Mouse (Mus musculus) embryonic facial prominence, embryonic 10.5 days (tissue): Measurements from ENCODE around the gene Myh8. TPM values are rescaled to one million over a fixed set of nuclear protein-coding genes. Genes with fewer than 3 reads are reported as not detected.

Experiments used
- DNase-seq: peaks from one replicate; pipeline ENCODE4 v3.0.0-alpha.2; 2017; ENCODE audit warnings: low spot score
- H3K27ac ChIP-seq: fragments of 300-500 bp; sonication (generic); replicated peaks from 2 replicates; pipeline ENCODE4 v1.5.1; 2016; ENCODE audit warnings: mild to moderate bottlenecking
- H3K27me3 ChIP-seq: fragments of 300-500 bp; sonication (generic); replicated peaks from 2 replicates; pipeline ENCODE4 v1.6.1; 2016; ENCODE audit warnings: low read depth, mild to moderate bottlenecking; ENCODE audit not compliant: poor library complexity, severe bottlenecking
- H3K36me3 ChIP-seq: fragments of 300-500 bp; sonication (generic); replicated peaks from 2 replicates; pipeline ENCODE4 v1.6.1; 2016; ENCODE audit warnings: mild to moderate bottlenecking, moderate library complexity
- H3K4me1 ChIP-seq: fragments of 300-500 bp; sonication (generic); 2 replicates; pipeline ENCODE4 v1.6.1; 2016
- H3K4me3 ChIP-seq: fragments of 300-500 bp; sonication (generic); 2 replicates; pipeline ENCODE4 v1.5.1; 2016; ENCODE audit warnings: mild to moderate bottlenecking, moderate library complexity
- H3K9me3 ChIP-seq: fragments of 300-500 bp; sonication (generic); 2 replicates; pipeline ENCODE4 v1.6.1; 2016; ENCODE audit warnings: mild to moderate bottlenecking
- WGBS: fragments of 180-500 bp; shearing (Covaris S2); methylation state at CpG from one replicate; pipeline ENCODE4 v1.1.7; 2016; 5-methylcytosine and 5-hydroxymethylcytosine counted together
- polyA plus RNA-seq: library from polyadenylated mRNA; unstranded; fragments of >200 nt; fragmentation: Nextera tagmentation; extraction: Ambion mirVana; gene quantifications from 2 replicates; pipeline ENCODE4 v1.2.1, GENCODE M21; 2016

Gene Myh8
- polyA plus RNA-seq = 0.05 and 0.09 TPM in 2 replicates

DNA sequence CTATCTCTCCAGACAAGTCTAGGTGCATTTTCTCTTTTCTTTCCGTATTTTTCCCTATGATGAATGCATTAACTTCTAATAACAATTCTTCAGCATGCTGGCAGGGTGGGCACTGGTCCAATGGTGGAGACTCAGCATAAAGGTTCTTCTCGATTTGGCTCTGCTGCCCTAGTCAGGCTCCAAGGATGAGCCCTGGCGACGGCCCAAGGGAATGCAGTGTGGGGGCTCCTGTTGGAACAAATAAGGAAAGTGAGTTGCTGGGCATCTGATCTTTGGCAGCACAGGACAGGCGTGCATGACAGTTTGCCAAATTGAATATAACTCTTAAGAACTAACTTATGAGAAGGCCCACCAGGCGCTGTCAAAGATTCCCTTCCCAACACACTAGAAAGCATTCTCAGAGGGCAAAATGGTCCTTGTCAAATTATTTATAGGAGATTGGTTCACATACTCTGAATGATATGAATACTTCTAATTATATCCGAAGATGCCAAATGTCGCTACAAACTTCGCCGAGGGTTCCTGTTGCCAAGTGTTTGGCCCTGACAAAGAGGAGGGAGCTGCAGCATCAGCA is at the start of gene Myh8:
TSS of gene Myh8 (plus strand) at position 524 of the 574 bp plus-strand sequence.
- Histone ChIP-seq H3K4me1 (no peaks in the 10 kb centered on the region), H3K9me3 (no peaks in the 10 kb centered on the region), H3K4me3 (no peak within 1 kb of the TSS), H3K27me3 (no peaks in the 10 kb centered on the region), H3K36me3 (no peaks in the 10 kb centered on the region), H3K27ac (no peak within 1 kb of the TSS)
- WGBS = 87% methylated on average over 10 of the region's 10 CpGs
- no peak for DNase-seq

DNA sequence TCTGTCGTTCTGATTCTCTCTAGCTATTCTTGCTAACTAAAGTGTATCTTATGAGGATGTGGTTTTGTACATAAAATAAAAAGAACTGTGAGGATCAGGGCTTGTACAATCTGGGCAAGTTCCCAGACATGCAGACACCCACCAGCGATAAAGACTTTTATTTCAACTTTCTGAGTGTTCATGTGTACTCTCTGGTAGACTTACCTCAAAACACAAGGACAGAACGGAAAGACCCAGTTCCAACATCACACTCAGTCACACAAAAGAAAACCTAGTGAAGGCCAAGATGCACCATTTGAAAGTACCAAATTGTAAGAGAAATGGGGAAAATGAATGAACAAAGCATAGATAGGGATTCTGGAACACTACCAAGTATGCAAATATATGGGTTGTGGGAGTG is 48.2 kb upstream of the Myh8 start:
- no peaks in the 10 kb centered on the region for H3K27me3 ChIP-seq
- H3K4me1 ChIP-seq = no peaks in the 10 kb centered on the region
- 85% methylated on average over 3 of the region's 3 CpGs for WGBS
- no peak overlapping the region for H3K27ac ChIP-seq
- H3K36me3 ChIP-seq = no peaks in the 10 kb centered on the region
- H3K4me3 ChIP-seq = no peak overlapping the region
- no peak for DNase-seq
- H3K9me3 ChIP-seq = no peaks in the 10 kb centered on the region

DNA sequence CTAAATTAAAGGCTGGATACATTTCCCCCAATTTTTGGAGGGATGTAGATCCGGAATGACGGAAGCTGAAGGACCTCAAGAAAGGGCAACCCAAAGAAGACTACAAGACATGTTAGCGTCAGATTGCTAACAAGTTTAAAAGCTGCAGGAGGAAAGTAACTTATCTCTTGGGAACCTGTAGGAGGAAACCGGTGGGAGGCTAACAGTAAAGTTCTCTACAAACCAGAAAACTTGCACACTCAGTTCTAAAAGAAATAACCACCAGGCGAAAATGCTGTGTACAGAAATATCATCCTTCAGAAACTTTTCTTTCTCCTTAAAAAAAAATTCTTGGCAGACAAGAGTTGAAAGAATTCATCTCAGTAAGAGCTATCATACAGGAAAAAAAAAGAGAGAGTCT is 47.8 kb upstream of the Myh8 start:
- DNase-seq = no peak
- 90% methylated on average over 5 of the region's 5 CpGs for WGBS
- Histone ChIP-seq H3K36me3 (no peaks in the 10 kb centered on the region), H3K9me3 (no peaks in the 10 kb centered on the region), H3K4me3 (no peak overlapping the region), H3K4me1 (no peaks in the 10 kb centered on the region), H3K27ac (no peak overlapping the region), H3K27me3 (no peaks in the 10 kb centered on the region)

DNA sequence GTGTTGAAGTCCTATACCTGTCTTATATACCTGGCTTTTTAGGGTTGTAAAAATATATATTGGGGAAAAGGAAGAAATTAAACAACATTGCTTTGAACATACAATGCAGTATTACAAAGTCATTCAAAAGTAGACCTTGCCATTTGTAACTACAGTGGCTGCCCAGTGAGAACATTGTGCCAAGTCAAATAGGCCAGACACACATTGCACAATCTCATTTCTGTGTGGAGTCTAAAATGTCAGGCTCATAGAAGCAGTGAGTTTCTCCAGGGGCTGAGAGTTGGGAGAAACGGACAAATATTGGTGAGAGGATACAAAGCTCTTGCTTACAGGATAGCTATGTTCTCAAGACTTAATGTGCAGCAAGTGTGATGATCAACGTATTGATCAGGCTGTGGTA is 47.0 kb upstream of the Myh8 start:
- Histone ChIP-seq H3K4me1 (no peaks in the 10 kb centered on the region), H3K27me3 (no peaks in the 10 kb centered on the region), H3K27ac (no peak overlapping the region), H3K4me3 (no peak overlapping the region), H3K9me3 (no peaks in the 10 kb centered on the region), H3K36me3 (no peaks in the 10 kb centered on the region)
- no peak for DNase-seq
- WGBS = 82% methylated on average over 2 of the region's 2 CpGs

DNA sequence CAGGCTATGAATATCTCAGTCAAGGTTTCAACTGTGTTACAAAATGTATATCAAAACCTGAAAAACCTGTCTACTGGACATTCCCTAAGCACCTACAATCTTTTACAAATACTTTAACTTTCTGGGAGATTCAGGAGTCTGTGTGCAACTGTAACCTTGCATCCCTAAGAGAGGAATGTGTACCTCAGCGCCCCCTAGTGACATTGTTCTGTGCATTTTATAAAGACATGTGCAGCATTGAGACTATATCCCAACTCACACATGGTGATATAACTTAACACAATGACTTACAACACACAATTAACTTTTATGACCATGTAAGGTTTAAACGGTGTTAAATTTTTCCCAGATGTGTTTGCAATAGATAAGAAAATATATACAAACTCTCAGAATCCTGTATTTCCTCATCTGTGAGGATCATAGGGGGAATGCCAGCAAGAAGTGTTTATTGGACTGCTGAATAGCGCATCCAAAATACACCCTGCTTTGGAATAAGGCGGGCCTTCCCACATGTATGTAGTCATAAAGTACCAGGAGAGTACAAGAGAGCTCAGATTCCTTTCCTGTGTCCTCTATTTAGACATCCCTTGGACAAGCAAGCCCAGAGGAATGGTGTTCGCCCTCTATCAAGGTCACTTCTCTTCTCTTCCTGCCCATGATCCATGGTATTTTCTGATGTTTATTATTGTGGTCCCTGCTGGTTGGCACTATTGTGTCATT is 41.1 kb upstream of the Myh8 start:
- no peak overlapping the region for H3K27ac ChIP-seq
- H3K4me3 ChIP-seq = no peak overlapping the region
- 60% methylated on average over 5 of the region's 5 CpGs for WGBS
- peak; percentile 34 for DNase-seq
- H3K27me3 ChIP-seq = no peaks in the 10 kb centered on the region
- H3K9me3 ChIP-seq = no peaks in the 10 kb centered on the region
- H3K36me3 ChIP-seq = no peaks in the 10 kb centered on the region
- no peaks in the 10 kb centered on the region for H3K4me1 ChIP-seq

DNA sequence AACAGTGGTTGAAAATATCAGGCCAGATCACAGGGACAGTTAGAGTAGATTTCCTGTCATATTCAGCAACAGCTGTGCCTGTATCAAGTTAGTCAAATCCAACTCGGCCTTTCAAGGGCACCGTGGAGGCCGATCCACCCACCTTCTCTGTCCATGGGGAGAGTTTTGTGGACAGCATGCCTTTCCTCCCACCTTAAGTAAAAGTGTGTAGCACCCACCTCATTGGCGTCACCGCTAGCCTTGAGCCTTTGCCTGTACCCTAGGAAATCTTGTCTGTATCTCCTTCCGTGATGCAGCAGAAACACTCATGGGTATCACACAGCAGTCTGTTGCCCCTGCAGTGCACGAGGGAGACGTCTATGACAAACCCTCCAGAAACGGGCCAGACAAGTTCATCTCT is 40.1 kb upstream of the Myh8 start:
- DNase-seq = no peak
- Histone ChIP-seq H3K4me3 (no peak overlapping the region), H3K36me3 (no peaks in the 10 kb centered on the region), H3K4me1 (no peaks in the 10 kb centered on the region), H3K27me3 (no peaks in the 10 kb centered on the region), H3K27ac (no peak overlapping the region), H3K9me3 (no peaks in the 10 kb centered on the region)
- 90% methylated on average over 9 of the region's 9 CpGs for whole genome bisulfite sequencing

DNA sequence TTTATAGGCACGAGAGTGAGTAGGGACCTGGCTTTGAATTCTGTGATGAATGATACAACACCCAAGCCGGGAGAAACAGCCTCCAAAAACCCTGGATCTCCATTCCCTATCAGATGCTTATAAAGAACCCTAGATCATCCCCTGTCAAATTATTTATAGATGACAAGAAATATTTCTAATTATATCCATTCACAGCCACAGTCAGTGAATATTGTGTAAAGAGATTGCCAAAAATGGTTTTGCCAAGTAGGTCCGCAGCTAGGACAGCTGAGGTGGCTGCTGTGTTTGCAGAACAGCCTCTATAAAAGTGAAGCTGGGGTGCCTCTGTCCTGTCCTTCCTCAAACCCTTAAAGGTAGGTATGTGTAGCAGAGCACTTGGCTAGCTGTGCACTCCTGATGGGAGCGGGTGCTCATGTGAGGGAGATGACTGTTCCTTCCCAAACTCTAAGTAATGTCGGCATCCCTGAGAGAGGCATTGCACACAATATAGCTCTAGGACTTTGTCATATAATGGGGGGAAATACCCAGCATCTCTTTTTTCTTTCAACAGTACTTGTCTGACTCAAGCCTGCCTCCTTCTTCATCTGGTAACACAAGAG is 39.3 kb upstream of the Myh8 start, which contains the start of gene Myh4:
TSS of gene Myh4 (plus strand) at position 549 of the 599 bp plus-strand sequence.
- H3K4me1 ChIP-seq = no peaks in the 10 kb centered on the region
- no peaks in the 10 kb centered on the region for H3K27me3 ChIP-seq
- no peak for DNase-seq
- no peak within 1 kb of the TSS for H3K27ac ChIP-seq
- 88% methylated on average over 5 of the region's 5 CpGs for WGBS
- H3K4me3 ChIP-seq = no peak within 1 kb of the TSS
- no peaks in the 10 kb centered on the region for H3K36me3 ChIP-seq
- H3K9me3 ChIP-seq = no peaks in the 10 kb centered on the region

DNA sequence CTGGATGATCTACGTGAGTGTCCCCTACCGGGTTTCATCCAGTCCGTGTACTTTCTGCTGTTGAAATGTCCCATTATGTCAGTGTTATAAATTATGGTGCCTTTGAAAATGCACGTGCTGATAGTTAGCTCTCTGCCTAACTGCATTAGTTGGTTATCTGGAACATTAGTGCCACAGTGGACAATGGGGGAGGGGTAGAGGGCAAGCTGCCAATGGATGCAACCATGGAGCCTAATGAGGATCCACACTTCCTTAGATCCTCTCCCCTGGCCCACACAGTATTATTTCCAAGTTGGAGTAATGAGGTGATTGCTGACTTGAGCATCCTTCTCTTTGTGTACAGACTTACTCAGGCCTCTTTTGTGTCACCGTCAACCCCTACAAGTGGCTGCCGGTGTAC is 35.9 kb upstream of the Myh8 start:
- WGBS = 93% methylated on average over 6 of the region's 6 CpGs
- no peaks in the 10 kb centered on the region for H3K9me3 ChIP-seq
- no peak for DNase-seq
- H3K27me3 ChIP-seq = no peaks in the 10 kb centered on the region
- no peaks in the 10 kb centered on the region for H3K36me3 ChIP-seq
- H3K4me1 ChIP-seq = no peaks in the 10 kb centered on the region
- no peak overlapping the region for H3K27ac ChIP-seq
- no peak overlapping the region for H3K4me3 ChIP-seq

DNA sequence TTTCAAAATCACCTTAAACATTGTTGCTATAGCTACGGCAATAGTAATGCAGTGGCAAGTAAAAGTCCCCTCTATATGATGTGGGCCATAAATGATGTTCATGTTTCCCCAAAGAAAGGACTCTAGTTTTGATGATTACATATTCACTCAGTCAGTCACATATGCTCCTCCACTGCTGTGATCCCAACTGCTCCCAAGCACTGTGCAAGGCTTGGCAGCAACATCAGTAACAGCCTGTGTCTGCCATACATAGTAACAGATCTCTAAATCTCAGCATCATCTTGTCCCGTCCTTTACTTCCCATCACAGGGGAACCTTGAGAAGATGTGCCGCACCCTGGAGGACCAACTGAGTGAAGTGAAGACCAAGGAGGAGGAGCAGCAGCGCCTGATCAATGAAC is 23.2 kb upstream of the Myh8 start:
- no peaks in the 10 kb centered on the region for H3K9me3 ChIP-seq
- 88% methylated on average over 4 of the region's 4 CpGs for WGBS
- no peaks in the 10 kb centered on the region for H3K36me3 ChIP-seq
- H3K4me3 ChIP-seq = no peak overlapping the region
- H3K4me1 ChIP-seq = no peaks in the 10 kb centered on the region
- H3K27ac ChIP-seq = no peak overlapping the region
- H3K27me3 ChIP-seq = no peaks in the 10 kb centered on the region
- DNase-seq = no peak

DNA sequence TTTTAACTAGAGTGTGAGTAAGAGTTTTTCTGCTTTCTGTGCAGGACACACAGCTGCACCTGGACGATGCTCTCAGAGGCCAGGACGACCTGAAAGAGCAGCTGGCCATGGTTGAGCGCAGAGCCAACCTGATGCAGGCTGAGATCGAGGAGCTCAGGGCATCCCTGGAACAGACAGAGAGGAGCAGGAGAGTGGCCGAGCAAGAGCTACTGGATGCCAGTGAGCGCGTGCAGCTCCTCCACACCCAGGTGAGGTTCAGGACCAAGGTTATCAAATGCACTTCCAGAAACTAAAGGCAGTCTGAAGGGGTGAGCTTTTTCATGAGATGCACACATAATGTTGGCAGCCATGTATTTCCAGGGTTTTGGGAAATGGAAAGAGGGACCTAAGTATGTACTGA is 19.9 kb upstream of the Myh8 start:
- WGBS = 82% methylated on average over 7 of the region's 7 CpGs
- Histone ChIP-seq H3K4me1 (no peaks in the 10 kb centered on the region), H3K9me3 (no peaks in the 10 kb centered on the region), H3K27ac (no peak overlapping the region), H3K27me3 (no peaks in the 10 kb centered on the region), H3K36me3 (no peaks in the 10 kb centered on the region), H3K4me3 (no peak overlapping the region)
- no peak for DNase-seq

DNA sequence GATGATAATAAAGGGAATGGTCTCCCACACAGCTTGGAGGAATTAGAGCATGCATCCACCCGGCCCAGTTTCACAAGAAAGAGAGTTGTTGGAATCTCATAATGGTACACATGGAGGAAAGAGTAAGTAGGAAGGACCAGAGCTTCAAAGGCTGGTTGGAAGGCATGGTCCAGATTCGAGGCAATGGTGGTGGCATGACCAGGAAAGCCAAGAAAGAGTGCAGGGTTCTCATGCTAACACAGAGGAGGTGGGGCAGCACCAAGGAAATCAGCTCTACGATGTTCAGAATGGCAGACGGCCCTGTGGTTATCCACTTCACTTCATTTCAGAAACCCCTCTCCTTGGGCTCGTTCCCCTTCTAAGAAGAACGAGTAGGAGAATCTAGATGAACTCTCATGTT is 16.0 kb upstream of the Myh8 start:
- Histone ChIP-seq H3K4me1 (0 out of 2 replicates have a peak, but pooled peaks cover 1% of the 10 kb centered on the region), H3K27ac (no peak overlapping the region), H3K27me3 (no peaks in the 10 kb centered on the region), H3K9me3 (no peaks in the 10 kb centered on the region), H3K36me3 (no peaks in the 10 kb centered on the region), H3K4me3 (no peak overlapping the region)
- DNase-seq = no peak
- WGBS = 87% methylated on average over 6 of the region's 6 CpGs

DNA sequence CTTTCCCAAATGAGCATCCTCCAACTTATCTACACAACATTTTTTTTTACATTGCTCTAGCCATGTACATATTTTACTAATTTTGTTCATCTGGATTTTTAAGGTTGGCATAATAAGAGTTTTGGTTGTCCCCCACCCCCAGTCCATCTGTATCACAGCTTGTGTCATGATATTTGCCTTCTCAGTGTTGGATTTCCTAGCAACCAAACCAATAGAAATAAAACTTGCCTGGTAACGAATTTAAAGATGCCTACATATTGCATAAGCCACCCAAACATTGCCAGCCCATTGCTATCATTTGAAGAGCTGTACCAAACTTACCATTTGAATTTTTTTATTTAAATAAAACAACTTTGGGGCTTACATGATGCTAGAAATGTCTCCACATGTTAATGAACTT is 16.5 kb downstream of the Myh8 start:
- H3K27ac ChIP-seq = no peak overlapping the region
- WGBS = 81% methylated on average over 1 of the region's 1 CpGs
- no peaks in the 10 kb centered on the region for H3K27me3 ChIP-seq
- no peaks in the 10 kb centered on the region for H3K9me3 ChIP-seq
- no peaks in the 10 kb centered on the region for H3K4me1 ChIP-seq
- no peaks in the 10 kb centered on the region for H3K36me3 ChIP-seq
- no peak overlapping the region for H3K4me3 ChIP-seq
- no peak for DNase-seq
